28 mouse cellular contexts compared by ENCODE assay signal in the genomic region with DNA sequence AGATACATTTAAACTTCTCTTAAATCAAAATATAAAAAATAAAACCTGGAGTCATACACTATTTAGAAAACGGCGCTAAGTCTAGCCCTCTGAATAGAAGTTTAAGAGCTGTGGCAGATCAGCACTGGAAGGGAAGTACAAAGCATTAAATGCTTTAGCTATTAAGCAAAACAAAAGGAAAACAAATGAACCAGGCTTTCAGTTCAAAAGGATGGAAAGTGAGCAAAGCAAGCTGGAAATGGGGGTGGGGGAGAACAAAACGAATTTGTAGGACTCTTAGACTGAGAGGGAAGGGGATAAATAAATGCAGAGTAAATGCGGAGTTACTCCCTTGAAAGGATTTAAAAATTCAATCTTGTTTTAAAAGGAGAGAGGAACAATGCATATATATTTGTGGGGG.
DNase-seq lines count a peak whose midpoint lies in the region; ATAC-seq lines count a peak whose summit lies in the region.
"Had no signal": no experiment of that assay in that cellular context is flagged by ENCODE, and none has a peak within 500 bp of the region (broad histone marks: within the 10 kb centered on the region; RNA-seq: fewer than 3 reads in every experiment).

No protein-coding gene starts in this region.

- H3K4me2 ChIP-seq in forebrain, embryonic 14.5 days (ENCODE audit: low read length) = no peak overlapping the region
- no peak overlapping the region for H3K4me2 ChIP-seq in forebrain, embryonic 11.5 days (ENCODE audit: low read depth, low read length, severe bottlenecking)
- no peak overlapping the region for H3K4me2 ChIP-seq in hindbrain, embryonic 15.5 days
- no peak overlapping the region for H3K4me2 ChIP-seq in hindbrain, embryonic 11.5 days (replicated peaks; ENCODE audit: low read depth, low read length)
- H3K4me2 ChIP-seq in neural tube, embryonic 15.5 days = no peak overlapping the region
- H3K4me2 ChIP-seq: embryonic facial prominence, embryonic 15.5 days; forebrain, embryonic 13.5 days; hindbrain, embryonic 12.5 days; stomach, embryonic 15.5 days had no signal

- no peak overlapping the region for H3K27ac ChIP-seq in forebrain, embryonic 14.5 days (ENCODE audit: low read depth, low read length)
- H3K27ac ChIP-seq in forebrain, embryonic 11.5 days (ENCODE audit: low read depth, low read length) = no peak overlapping the region
- H3K27ac ChIP-seq in hindbrain, embryonic 15.5 days (replicated peaks) = 0 out of 2 replicates have a peak overlapping the region, but pooled peaks have one; percentile 25
- no peak overlapping the region for H3K27ac ChIP-seq in hindbrain, embryonic 11.5 days (ENCODE audit: low read depth, low read length)
- H3K27ac ChIP-seq in neural tube, embryonic 15.5 days (replicated peaks) = peak overlapping the region; percentile 41; the same call in 1 of the 2 replicates
- H3K27ac ChIP-seq: embryonic facial prominence, embryonic 10.5 days; embryonic facial prominence, embryonic 15.5 days; forebrain, embryonic 13.5 days; hindbrain, embryonic 12.5 days; liver, embryonic 14.5 days; macrophage; stomach, embryonic 15.5 days had no signal

- H3K9ac ChIP-seq in forebrain, embryonic 14.5 days (ENCODE audit: low read length) = no peak overlapping the region
- no peak overlapping the region for H3K9ac ChIP-seq in forebrain, embryonic 11.5 days (ENCODE audit: low read length)
- no peak overlapping the region for H3K9ac ChIP-seq in hindbrain, embryonic 15.5 days
- H3K9ac ChIP-seq in hindbrain, embryonic 11.5 days (ENCODE audit: low read depth, low read length) = no peak overlapping the region
- H3K9ac ChIP-seq in neural tube, embryonic 15.5 days (replicated peaks) = no peak overlapping the region
- H3K9ac ChIP-seq: embryonic facial prominence, embryonic 15.5 days; forebrain, embryonic 13.5 days; hindbrain, embryonic 12.5 days; liver, embryonic 14.5 days; stomach, embryonic 15.5 days had no signal

- DNase-seq in forebrain, embryonic 14.5 days (ENCODE audit: low spot score) = peak; percentile 48
- DNase-seq in forebrain, embryonic 11.5 days (ENCODE audit: low spot score) = no peak
- no peak for DNase-seq in hindbrain, embryonic 11.5 days (ENCODE audit: low spot score)
- DNase-seq in neural tube, embryonic 10.5 days (ENCODE audit: extremely low spot score, low spot score) = no peak
- no peak for DNase-seq in adrenal gland, postnatal 36 days
- DNase-seq: adrenal gland, adult 2 months; cerebellum, adult 8-10 months; cerebellum, postnatal 25 days; heart, postnatal 14 days; kidney, adult 18-20 months; kidney, postnatal 4 days; liver; lung, adult 2 months; lung, postnatal 10 days; retina, postnatal 1 day; right cerebral cortex, postnatal 14 days had no signal

- no peak overlapping the region for H3K4me3 ChIP-seq in forebrain, embryonic 14.5 days (ENCODE audit: low read depth, low read length)
- no peak overlapping the region for H3K4me3 ChIP-seq in forebrain, embryonic 11.5 days (ENCODE audit: low read depth, low read length)
- no peak overlapping the region for H3K4me3 ChIP-seq in hindbrain, embryonic 15.5 days
- H3K4me3 ChIP-seq in hindbrain, embryonic 11.5 days (ENCODE audit: low read depth, low read length) = no peak overlapping the region
- H3K4me3 ChIP-seq in neural tube, embryonic 15.5 days (replicated peaks) = no peak overlapping the region
- H3K4me3 ChIP-seq: embryonic facial prominence, embryonic 10.5 days; embryonic facial prominence, embryonic 15.5 days; forebrain, embryonic 13.5 days; hindbrain, embryonic 12.5 days; stomach, embryonic 15.5 days had no signal

- WGBS in forebrain, embryonic 14.5 days = 10% methylated on average over 4 of the region's 4 CpGs
- 17% methylated on average over 4 of the region's 4 CpGs for WGBS in forebrain, embryonic 11.5 days
- 21% methylated on average over 4 of the region's 4 CpGs for WGBS in hindbrain, embryonic 15.5 days
- 29% methylated on average over 4 of the region's 4 CpGs for WGBS in hindbrain, embryonic 11.5 days
- 19% methylated on average over 4 of the region's 4 CpGs for WGBS in neural tube, embryonic 15.5 days

- no peaks in the 10 kb centered on the region for H3K27me3 ChIP-seq in forebrain, embryonic 14.5 days (replicated peaks; ENCODE audit: control insufficient read depth, insufficient read depth, low read length)
- no peaks in the 10 kb centered on the region for H3K27me3 ChIP-seq in forebrain, embryonic 11.5 days (ENCODE audit: control insufficient read depth, insufficient read depth, low read length)
- H3K27me3 ChIP-seq in hindbrain, embryonic 15.5 days = no peaks in the 10 kb centered on the region
- no peaks in the 10 kb centered on the region for H3K27me3 ChIP-seq in hindbrain, embryonic 11.5 days (ENCODE audit: control insufficient read depth, insufficient read depth, low read length)
- no peaks in the 10 kb centered on the region for H3K27me3 ChIP-seq in neural tube, embryonic 15.5 days (replicated peaks)
- H3K27me3 ChIP-seq: CH12.LX; embryonic facial prominence, embryonic 15.5 days; forebrain, embryonic 13.5 days; hindbrain, embryonic 12.5 days; Patski; stomach, embryonic 15.5 days had no signal

- no peaks in the 10 kb centered on the region for H3K36me3 ChIP-seq in forebrain, embryonic 14.5 days (ENCODE audit: control insufficient read depth, insufficient read depth, low read length)
- H3K36me3 ChIP-seq in forebrain, embryonic 11.5 days (ENCODE audit: control insufficient read depth, insufficient read depth, low read length) = no peaks in the 10 kb centered on the region
- no peaks in the 10 kb centered on the region for H3K36me3 ChIP-seq in hindbrain, embryonic 15.5 days
- H3K36me3 ChIP-seq in hindbrain, embryonic 11.5 days (ENCODE audit: control insufficient read depth, insufficient read depth, low read length) = no peaks in the 10 kb centered on the region
- H3K36me3 ChIP-seq in neural tube, embryonic 15.5 days = no peaks in the 10 kb centered on the region
- H3K36me3 ChIP-seq: embryonic facial prominence, embryonic 10.5 days; embryonic facial prominence, embryonic 15.5 days; hindbrain, embryonic 12.5 days; stomach, embryonic 15.5 days had no signal

- H3K4me1 ChIP-seq in forebrain, embryonic 14.5 days (ENCODE audit: control insufficient read depth, insufficient read depth, low read length) = no peaks in the 10 kb centered on the region
- no peaks in the 10 kb centered on the region for H3K4me1 ChIP-seq in forebrain, embryonic 11.5 days (replicated peaks; ENCODE audit: control insufficient read depth, insufficient read depth, low read length)
- H3K4me1 ChIP-seq in hindbrain, embryonic 15.5 days (replicated peaks) = peaks cover 6% of the 10 kb centered on the region; the same call in 1 of the 2 replicates
- H3K4me1 ChIP-seq in hindbrain, embryonic 11.5 days (replicated peaks; ENCODE audit: control insufficient read depth, insufficient read depth, low read length) = no peaks in the 10 kb centered on the region
- H3K4me1 ChIP-seq in neural tube, embryonic 15.5 days = peaks cover 4% of the 10 kb centered on the region
- H3K4me1 ChIP-seq: embryonic facial prominence, embryonic 10.5 days; embryonic facial prominence, embryonic 15.5 days; stomach, embryonic 15.5 days had no signal

- no peak for ATAC-seq in forebrain, embryonic 14.5 days
- ATAC-seq in forebrain, embryonic 11.5 days (replicated peaks; ENCODE audit: low FRiP score) = no peak
- no peak for ATAC-seq in hindbrain, embryonic 15.5 days (ENCODE audit: low FRiP score, low read depth)
- ATAC-seq in hindbrain, embryonic 11.5 days (ENCODE audit: low FRiP score) = no peak
- no peak for ATAC-seq in neural tube, embryonic 15.5 days (ENCODE audit: low FRiP score)
- ATAC-seq: activated CD4-positive, CD25-positive, alpha-beta regulatory T cell, adult 4 months; forebrain, embryonic 13.5 days; Patski had no signal

- H3K9me3 ChIP-seq in forebrain, embryonic 14.5 days (replicated peaks; ENCODE audit: control insufficient read depth, low read length) = 0 out of 2 replicates have a peak, but pooled peaks cover 3% of the 10 kb centered on the region
- no peaks in the 10 kb centered on the region for H3K9me3 ChIP-seq in forebrain, embryonic 11.5 days (ENCODE audit: control insufficient read depth, low read length)
- H3K9me3 ChIP-seq in hindbrain, embryonic 15.5 days = no peaks in the 10 kb centered on the region
- no peaks in the 10 kb centered on the region for H3K9me3 ChIP-seq in hindbrain, embryonic 11.5 days (ENCODE audit: control insufficient read depth, low read length)
- no peaks in the 10 kb centered on the region for H3K9me3 ChIP-seq in neural tube, embryonic 15.5 days (replicated peaks)
- H3K9me3 ChIP-seq: embryonic facial prominence, embryonic 10.5 days; embryonic facial prominence, embryonic 15.5 days; forebrain, embryonic 13.5 days; hindbrain, embryonic 12.5 days; stomach, embryonic 15.5 days had no signal

Comparison
In these comparisons a context has a peak if more than half of its experiments do, and no peak if none do; other contexts are left out.
1. H3K27ac ChIP-seq: peak in hindbrain, embryonic 15.5 days (single experiment) and neural tube, embryonic 15.5 days (single experiment); none in forebrain, embryonic 14.5 days (single experiment), forebrain, embryonic 11.5 days (single experiment) and hindbrain, embryonic 11.5 days (single experiment).